Comparison of ENCODE assay signal across 7 mouse cellular contexts in the genomic region with DNA sequence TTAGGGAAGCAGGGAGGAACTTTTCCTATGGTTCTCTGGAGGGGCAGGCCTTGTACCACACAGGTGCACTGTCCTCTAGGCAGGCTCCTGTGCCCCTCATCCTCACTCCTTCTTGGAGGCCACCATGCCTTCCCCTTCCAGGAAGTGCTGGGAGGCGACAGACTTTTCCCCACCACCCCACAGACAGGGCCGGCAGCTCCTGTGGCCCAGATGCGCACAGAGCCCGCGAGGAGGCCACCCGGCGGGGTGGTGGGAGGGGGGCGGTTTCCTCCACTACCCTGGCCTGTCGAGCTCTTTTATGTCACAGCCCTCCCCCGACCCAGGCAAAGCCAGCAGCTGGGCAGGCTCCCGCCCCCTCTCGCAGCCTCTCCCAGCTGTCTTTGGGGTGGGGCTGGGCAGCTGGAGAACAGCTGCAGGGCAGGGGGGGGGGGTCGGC. TPM values are rescaled to one million over a fixed set of nuclear protein-coding genes. Genes with fewer than 3 reads are reported as not detected.
DNase-seq lines count a peak whose midpoint lies in the region; ATAC-seq and TF ChIP-seq lines count a peak whose summit lies in the region.

No protein-coding gene starts in this region.

- TF ChIP-seq RAD21 in CH12.LX (IDR thresholded peaks at IDR 0.05; ENCODE audit: low read depth, low read length): no peak

- peak overlapping the region; percentile 79 for H3K27ac ChIP-seq in CH12.LX (ENCODE audit: insufficient read depth, low read depth)
- H3K27ac ChIP-seq in heart, embryonic 11.5 days (ENCODE audit: low read depth, low read length): peak overlapping the region; percentile 57
- peak overlapping the region; percentile 38 for H3K27ac ChIP-seq in limb, embryonic 11.5 days (replicated peaks; ENCODE audit: low read depth, low read length)
- peak overlapping the region; percentile 32; the same call in 1 of the 2 replicates for H3K27ac ChIP-seq in midbrain, postnatal 0 days (ENCODE audit: low read depth, low read length)

- TF ChIP-seq CTCF in CH12.LX (conservative IDR thresholded peaks at IDR 0.05 in 1 of 2, IDR thresholded peaks at IDR 0.05 in 1 of 2; ENCODE audit: low read depth in 2 of 2, low read length in 2 of 2): no peak
- no peak for TF ChIP-seq CTCF in midbrain, postnatal 0 days (IDR thresholded peaks at IDR 0.05)

- in situ Hi-C loops in CH12.LX (cut with MboI; ENCODE audit: low pct_ligation_motif_present, low pct_unique_long_range_greater_than_20kb, low sequenced_read_pairs): no loop called here

- peak; percentile 64 for TF ChIP-seq POLR2A in CH12.LX (IDR thresholded peaks at IDR 0.05; ENCODE audit: low read depth, low read length)

- no peaks in the 10 kb centered on the region for H3K27me3 ChIP-seq in CH12.LX (replicated peaks)
- H3K27me3 ChIP-seq in heart, embryonic 11.5 days (ENCODE audit: control insufficient read depth, insufficient read depth, low read length): no peaks in the 10 kb centered on the region
- no peaks in the 10 kb centered on the region for H3K27me3 ChIP-seq in limb, embryonic 11.5 days (ENCODE audit: control insufficient read depth, insufficient read depth, low read length)
- H3K27me3 ChIP-seq in midbrain, postnatal 0 days (ENCODE audit: insufficient read depth, low read length): no peaks in the 10 kb centered on the region

- intact Hi-C loops in left cerebral cortex, postnatal 36 days (cut with DNase I): no loop called here

- no peaks in the 10 kb centered on the region for H3K79me2 ChIP-seq in CH12.LX (replicated peaks; ENCODE audit: control insufficient read depth, extremely low read depth, insufficient read depth, poor library complexity, severe bottlenecking)

- dilution Hi-C loops in CH12.LX (cut with MboI; ENCODE audit: extremely low pct_ligation_motif_present, extremely low pct_unique_long_range_greater_than_20kb, low sequenced_read_pairs): no loop called here

- peaks cover 22 to 31% of the 10 kb centered on the region in 2 experiments for H3K36me3 ChIP-seq in CH12.LX (replicated peaks in 1 of 2; ENCODE audit: control insufficient read depth in 1 of 2, insufficient read depth in 1 of 2, low read length in 1 of 2)
- H3K36me3 ChIP-seq in heart, embryonic 11.5 days (ENCODE audit: control insufficient read depth, insufficient read depth, low read length): peaks cover 26% of the 10 kb centered on the region
- H3K36me3 ChIP-seq in limb, embryonic 11.5 days (ENCODE audit: control insufficient read depth, insufficient read depth, low read length): peaks cover 13% of the 10 kb centered on the region
- peaks cover 32% of the 10 kb centered on the region for H3K36me3 ChIP-seq in midbrain, postnatal 0 days (ENCODE audit: insufficient read depth, low read length)

- H3K9ac ChIP-seq in CH12.LX (ENCODE audit: insufficient read depth, low read depth): peak overlapping the region; percentile 12; the same call in 1 of the 2 replicates
- H3K9ac ChIP-seq in heart, embryonic 11.5 days (ENCODE audit: low read depth, low read length): peak overlapping the region; percentile 61
- H3K9ac ChIP-seq in limb, embryonic 11.5 days (ENCODE audit: low read length): no peak overlapping the region
- peak overlapping the region; percentile 48 for H3K9ac ChIP-seq in midbrain, postnatal 0 days (replicated peaks; ENCODE audit: low read length, poor library complexity, severe bottlenecking)

- H3K4me2 ChIP-seq in CH12.LX (ENCODE audit: insufficient read depth, low read depth, poor library complexity, severe bottlenecking): peak overlapping the region; percentile 75
- H3K4me2 ChIP-seq in heart, embryonic 11.5 days: peak overlapping the region; percentile 69
- H3K4me2 ChIP-seq in limb, embryonic 11.5 days (ENCODE audit: low read depth, severe bottlenecking): peak overlapping the region; percentile 40
- peak overlapping the region; percentile 39 for H3K4me2 ChIP-seq in midbrain, postnatal 0 days (ENCODE audit: low read depth, low read length, poor library complexity, severe bottlenecking)

- no peak for TF ChIP-seq EP300 in CH12.LX (IDR thresholded peaks at IDR 0.05; ENCODE audit: low read length)

- peaks cover 30 to 66% of the 10 kb centered on the region in 2 experiments for H3K4me1 ChIP-seq in CH12.LX (ENCODE audit: control insufficient read depth in 1 of 2, insufficient read depth in 2 of 2)
- H3K4me1 ChIP-seq in heart, embryonic 11.5 days (ENCODE audit: control insufficient read depth, insufficient read depth, low read length): peaks cover 39% of the 10 kb centered on the region
- H3K4me1 ChIP-seq in limb, embryonic 11.5 days (ENCODE audit: control insufficient read depth, insufficient read depth, low read length): peaks cover 32% of the 10 kb centered on the region
- H3K4me1 ChIP-seq in midbrain, postnatal 0 days (ENCODE audit: insufficient read depth, low read length): peaks cover 7% of the 10 kb centered on the region

- 0% methylated on average over 12 of the region's 13 CpGs for WGBS in heart, embryonic 11.5 days (ENCODE audit: insufficient replicate concordance)
- WGBS in limb, embryonic 11.5 days: 0% methylated on average over 13 of the region's 13 CpGs
- 2% methylated on average over 11 of the region's 13 CpGs for WGBS in midbrain, postnatal 0 days

- DNase-seq in CH12.LX (ENCODE audit: extremely low read depth) (peak; percentile 64), R1 (ENCODE audit: low read depth, low spot score) (peak; percentile 83)
- peak; percentile 77 for DNase-seq in limb, embryonic 11.5 days (ENCODE audit: low spot score)
- no peak for DNase-seq in midbrain, postnatal 0 days (ENCODE audit: low spot score)
- no peak for DNase-seq in left cerebral cortex, postnatal 36 days (ENCODE audit: low spot score in 2 of 2)
- DNase-seq in layer of hippocampus, postnatal 14 days (ENCODE audit: low spot score in 2 of 2): no peak

- H3K9me3 ChIP-seq in CH12.LX (replicated peaks; ENCODE audit: low read length): no peaks in the 10 kb centered on the region
- no peaks in the 10 kb centered on the region for H3K9me3 ChIP-seq in heart, embryonic 11.5 days (replicated peaks; ENCODE audit: control insufficient read depth, low read length)
- no peaks in the 10 kb centered on the region for H3K9me3 ChIP-seq in limb, embryonic 11.5 days (ENCODE audit: control insufficient read depth, low read length)
- no peaks in the 10 kb centered on the region for H3K9me3 ChIP-seq in midbrain, postnatal 0 days (ENCODE audit: low read length)

- peak; percentile 24; the same call in 1 of the 2 replicates for ATAC-seq in heart, embryonic 11.5 days (replicated peaks; ENCODE audit: insufficient number of reproducible peaks, low FRiP score, low TSS enrichment)
- ATAC-seq in limb, embryonic 11.5 days (ENCODE audit: insufficient number of reproducible peaks, low FRiP score, low TSS enrichment, low read depth): peak; percentile 65
- ATAC-seq in midbrain, postnatal 0 days (ENCODE audit: low FRiP score): peak; percentile 57; the same call in 1 of the 2 replicates

- peak overlapping the region in 1 of 3 experiments; percentile 16 for H3K4me3 ChIP-seq in CH12.LX (replicated peaks in 1 of 3; ENCODE audit: low read depth in 2 of 3, low read length in 2 of 3, poor library complexity in 1 of 3)
- H3K4me3 ChIP-seq in heart, embryonic 11.5 days (ENCODE audit: low read depth, low read length): peak overlapping the region; percentile 30
- 0 out of 2 replicates have a peak overlapping the region, but pooled peaks have one; percentile 0 for H3K4me3 ChIP-seq in limb, embryonic 11.5 days (ENCODE audit: low read depth, low read length)
- no peak overlapping the region for H3K4me3 ChIP-seq in midbrain, postnatal 0 days (ENCODE audit: low read depth, low read length)

TF ChIP-seq in CH12.LX, 34 proteins besides CTCF, POLR2A, EP300 and RAD21 (continues in another document):
- TF ChIP-seq E2F4 (IDR thresholded peaks at IDR 0.05; ENCODE audit: insufficient replicate concordance, low read depth, low read length) (no peak), MAX (IDR thresholded peaks at IDR 0.05; ENCODE audit: low read length) (no peak), ZKSCAN1 (IDR thresholded peaks at IDR 0.05; ENCODE audit: borderline replicate concordance, low read depth, low read length) (no peak), PAX5 (IDR thresholded peaks at IDR 0.05; ENCODE audit: low read length) (no peak), MXI1 (IDR thresholded peaks at IDR 0.05; ENCODE audit: low read depth, low read length) (peak; percentile 44; the same call in 1 of the 2 replicates), TBP (conservative IDR thresholded peaks at IDR 0.05; ENCODE audit: low read depth, low read length) (no peak)

RNA-seq across cellular contexts. Expression of a gene that starts 16.9 kb away (rescaled TPM):
- total RNA-seq in CH12.LX (2012; rRNA removed) (11.0 and 12.0 TPM in 2 replicates), CH12.LX (2014; rRNA removed) (3.7 and 4.4 TPM in 2 replicates)
- 23.3 and 24.9 TPM in 2 replicates for polyA plus RNA-seq in CH12.LX (2012; ENCODE audit: insufficient read length, low read depth)
- 18.0 and 18.6 TPM in 2 replicates for polyA plus RNA-seq in heart, embryonic 11.5 days (2014; fragmentation: Nextera tagmentation; extraction: Ambion mirVana)
- 16.7 and 18.0 TPM in 2 replicates for polyA plus RNA-seq in limb, embryonic 11.5 days (2014; fragmentation: Nextera tagmentation; extraction: Ambion mirVana)
- total RNA-seq in midbrain, postnatal 0 days (2014; rRNA removed): 96.6 and 103 TPM in 2 replicates
- polyA plus RNA-seq in midbrain, postnatal 0 days (2015; fragmentation: Nextera tagmentation; extraction: Ambion mirVana): 27.8 and 30.4 TPM in 2 replicates
- total RNA-seq in left cerebral cortex, postnatal 36 days (2021): 100 to 1,000 TPM; 109 to 114 TPM
- 100 to 1,000 TPM in 1 of 2 experiments, 10 to 100 TPM in 1; 98.9 to 110 TPM for total RNA-seq in layer of hippocampus, postnatal 14 days (2021)

RNA-seq across cellular contexts. Expression of a gene that starts 54.6 kb away (rescaled TPM):
- total RNA-seq in CH12.LX (2012; rRNA removed) (38.4 and 46.5 TPM in 2 replicates), CH12.LX (2014; rRNA removed) (23.7 and 24.1 TPM in 2 replicates)
- polyA plus RNA-seq in CH12.LX (2012; ENCODE audit: insufficient read length, low read depth): 40.4 and 45.3 TPM in 2 replicates
- 67.5 and 83.5 TPM in 2 replicates for polyA plus RNA-seq in heart, embryonic 11.5 days (2014; fragmentation: Nextera tagmentation; extraction: Ambion mirVana)
- 128 and 133 TPM in 2 replicates for polyA plus RNA-seq in limb, embryonic 11.5 days (2014; fragmentation: Nextera tagmentation; extraction: Ambion mirVana)
- 94.5 and 109 TPM in 2 replicates for total RNA-seq in midbrain, postnatal 0 days (2014; rRNA removed)
- polyA plus RNA-seq in midbrain, postnatal 0 days (2015; fragmentation: Nextera tagmentation; extraction: Ambion mirVana): 192 and 194 TPM in 2 replicates
- 100 to 1,000 TPM; 112 to 120 TPM for total RNA-seq in left cerebral cortex, postnatal 36 days (2021)
- total RNA-seq in layer of hippocampus, postnatal 14 days (2021): 100 to 1,000 TPM; 111 to 121 TPM

RNA-seq across cellular contexts. Expression of a gene that starts 54.8 kb away (rescaled TPM):
- total RNA-seq in CH12.LX (2012; rRNA removed) (8.5 and 9.4 TPM in 2 replicates), CH12.LX (2014; rRNA removed) (5.9 and 6.8 TPM in 2 replicates)
- 11.1 and 11.8 TPM in 2 replicates for polyA plus RNA-seq in CH12.LX (2012; ENCODE audit: insufficient read length, low read depth)
- 8.1 and 10.5 TPM in 2 replicates for polyA plus RNA-seq in heart, embryonic 11.5 days (2014; fragmentation: Nextera tagmentation; extraction: Ambion mirVana)
- 15.2 and 15.6 TPM in 2 replicates for polyA plus RNA-seq in limb, embryonic 11.5 days (2014; fragmentation: Nextera tagmentation; extraction: Ambion mirVana)
- total RNA-seq in midbrain, postnatal 0 days (2014; rRNA removed): 5.9 and 6.0 TPM in 2 replicates
- polyA plus RNA-seq in midbrain, postnatal 0 days (2015; fragmentation: Nextera tagmentation; extraction: Ambion mirVana): 9.5 and 9.8 TPM in 2 replicates
- 1 to 10 TPM; 4.3 to 7.1 TPM for total RNA-seq in left cerebral cortex, postnatal 36 days (2021)
- 1 to 10 TPM; 8.2 to 8.3 TPM for total RNA-seq in layer of hippocampus, postnatal 14 days (2021)

Comparison
In these comparisons a context has a peak if more than half of its experiments do, and no peak if none do; other contexts are left out.
1. DNase-seq: peak in CH12.LX (single experiment), R1 (single experiment) and limb, embryonic 11.5 days (single experiment); none in midbrain, postnatal 0 days (single experiment), left cerebral cortex, postnatal 36 days (0 of 2) and layer of hippocampus, postnatal 14 days (0 of 2).
2. Peak in every context shown above with its lines, with median percentiles within 50 percentile points of each other: H3K27ac ChIP-seq, H3K4me2 ChIP-seq and ATAC-seq.